Mouse (Mus musculus) hindbrain, embryonic 14.5 days (tissue): ENCODE measurements at regions not wholly inside any gene's neighbourhood (a gene's known extent, or its start where the extent isn't known, plus 50 kb on each side); places are given as distances from the start of the nearest gene placed in this dataset.

ENCODE experiments used
- ATAC-seq: fragments of 200-750 bp; cut with Nextera tagmentation; 2 replicates; pipeline ENCODE4 v1.8.0; 2017; ENCODE audit warnings: moderate number of reproducible peaks, mild to moderate bottlenecking, moderate TSS enrichment, moderate library complexity; ENCODE audit not compliant: low FRiP score
- DNase-seq: peaks from one replicate; pipeline ENCODE4 v3.0.0-alpha.2; 2015; ENCODE audit warnings: low spot score
- H3K27ac ChIP-seq: fragments of 300-500 bp; sonication (generic); 2 replicates; pipeline ENCODE4 v1.5.1; 2014; ENCODE audit warnings: mild to moderate bottlenecking, moderate library complexity
- H3K27me3 ChIP-seq: fragments of 300-500 bp; sonication (generic); 2 replicates; pipeline ENCODE4 v1.6.1; 2014; ENCODE audit warnings: mild to moderate bottlenecking, low read length, mixed read lengths; ENCODE audit not compliant: control insufficient read depth, insufficient read depth
- H3K36me3 ChIP-seq: fragments of 300-500 bp; sonication (generic); replicated peaks from 2 replicates; pipeline ENCODE4 v1.6.1; 2014; ENCODE audit not compliant: control insufficient read depth, insufficient read depth
- H3K4me1 ChIP-seq: fragments of 300-500 bp; sonication (generic); replicated peaks from 2 replicates; pipeline ENCODE4 v1.6.1; 2014; ENCODE audit warnings: antibody characterized with exemption, low read length, mixed read lengths; ENCODE audit not compliant: control insufficient read depth, insufficient read depth
- H3K4me2 ChIP-seq: fragments of 300-500 bp; sonication (generic); replicated peaks from 2 replicates; pipeline ENCODE4 v1.6.1; 2014; ENCODE audit warnings: mild to moderate bottlenecking, moderate library complexity
- H3K4me3 ChIP-seq: fragments of 300-500 bp; sonication (generic); replicated peaks from 2 replicates; pipeline ENCODE4 v1.5.1; 2014; ENCODE audit warnings: mild to moderate bottlenecking, low read length
- H3K9ac ChIP-seq: fragments of 300-500 bp; sonication (generic); 2 replicates; pipeline ENCODE4 v1.6.1; 2014
- H3K9me3 ChIP-seq: fragments of 300-500 bp; sonication (generic); 2 replicates; pipeline ENCODE4 v1.6.1; 2016; ENCODE audit warnings: low read length; ENCODE audit not compliant: control insufficient read depth
- whole genome bisulfite sequencing: fragments of 180-500 bp; shearing (Covaris S2); extraction: QIAGEN DNeasy Blood & Tissue Kit; methylation state at CpG from one replicate; pipeline ENCODE4 v1.1.7; 2014; 5-methylcytosine and 5-hydroxymethylcytosine counted together

GRCm38 (mm10) chr16:24153943-24154342 is 165.3 kb upstream of the Bcl6 start:
- DNase-seq (no peak), ATAC-seq (no peak)
- no peaks in the 10 kb centered on the region for H3K36me3 ChIP-seq
- 62% methylated on average over 1 of the region's 1 CpGs for WGBS
- no peak overlapping the region for H3K9ac ChIP-seq
- H3K4me2 ChIP-seq = no peak overlapping the region
- H3K27me3 ChIP-seq = no peaks in the 10 kb centered on the region
- no peak overlapping the region for H3K4me3 ChIP-seq
- no peaks in the 10 kb centered on the region for H3K9me3 ChIP-seq
- no peaks in the 10 kb centered on the region for H3K4me1 ChIP-seq
- no peak overlapping the region for H3K27ac ChIP-seq

GRCm38 (mm10) chr16:24151831-24152247 is 163.2 kb upstream of the Bcl6 start:
- H3K27ac ChIP-seq = no peak overlapping the region
- no peaks in the 10 kb centered on the region for H3K4me1 ChIP-seq
- H3K4me2 ChIP-seq = no peak overlapping the region
- no peaks in the 10 kb centered on the region for H3K9me3 ChIP-seq
- H3K27me3 ChIP-seq = no peaks in the 10 kb centered on the region
- DNase-seq (no peak), ATAC-seq (no peak)
- H3K9ac ChIP-seq = no peak overlapping the region
- no peaks in the 10 kb centered on the region for H3K36me3 ChIP-seq
- H3K4me3 ChIP-seq = no peak overlapping the region
- 87% methylated on average over 7 of the region's 7 CpGs for WGBS

- H3K27ac ChIP-seq = no peak overlapping the region
- WGBS = 85% methylated on average over 7 of the region's 7 CpGs
- no peak overlapping the region for H3K4me3 ChIP-seq
- H3K4me2 ChIP-seq = no peak overlapping the region
- no peaks in the 10 kb centered on the region for H3K9me3 ChIP-seq
- ATAC-seq = no peak
- no peak overlapping the region for H3K9ac ChIP-seq
- no peak for DNase-seq
- no peaks in the 10 kb centered on the region for H3K36me3 ChIP-seq
- no peaks in the 10 kb centered on the region for H3K27me3 ChIP-seq
- no peaks in the 10 kb centered on the region for H3K4me1 ChIP-seq
These were observed 162.6 kb upstream of the Bcl6 start for GRCm38 (mm10) chr16:24151178-24151725.

- Histone ChIP-seq H3K36me3 (no peaks in the 10 kb centered on the region), H3K9ac (no peak overlapping the region), H3K9me3 (no peaks in the 10 kb centered on the region), H3K27ac (no peak overlapping the region), H3K4me1 (no peaks in the 10 kb centered on the region), H3K4me3 (no peak overlapping the region), H3K4me2 (no peak overlapping the region), H3K27me3 (no peaks in the 10 kb centered on the region)
- 94% methylated on average over 2 of the region's 2 CpGs for WGBS
- no peak for DNase-seq
- no peak for ATAC-seq
These were observed 161.9 kb upstream of the Bcl6 start for GRCm38 (mm10) chr16:24150512-24150911.

- DNase-seq = no peak
- ATAC-seq = no peak
- H3K4me1 ChIP-seq = no peaks in the 10 kb centered on the region
- H3K9me3 ChIP-seq = no peaks in the 10 kb centered on the region
- no peaks in the 10 kb centered on the region for H3K36me3 ChIP-seq
- H3K27me3 ChIP-seq = no peaks in the 10 kb centered on the region
- WGBS = 84% methylated on average over 4 of the region's 4 CpGs
- H3K4me2 ChIP-seq = no peak overlapping the region
- no peak overlapping the region for H3K4me3 ChIP-seq
- H3K9ac ChIP-seq = no peak overlapping the region
- H3K27ac ChIP-seq = no peak overlapping the region
These were observed 160.8 kb upstream of the Bcl6 start for GRCm38 (mm10) chr16:24149441-24149840.

- H3K4me2 ChIP-seq = no peak overlapping the region
- H3K9me3 ChIP-seq = no peaks in the 10 kb centered on the region
- ATAC-seq (no peak), DNase-seq (no peak)
- H3K36me3 ChIP-seq = no peaks in the 10 kb centered on the region
- H3K27ac ChIP-seq = no peak overlapping the region
- no peak overlapping the region for H3K4me3 ChIP-seq
- no peaks in the 10 kb centered on the region for H3K27me3 ChIP-seq
- WGBS = 91% methylated on average over 3 of the region's 3 CpGs
- no peak overlapping the region for H3K9ac ChIP-seq
- 0 out of 2 replicates have a peak, but pooled peaks cover 3% of the 10 kb centered on the region for H3K4me1 ChIP-seq
These were observed 155.2 kb upstream of the Bcl6 start for GRCm38 (mm10) chr16:24143894-24144293.

- ATAC-seq (no peak), DNase-seq (no peak)
- Histone ChIP-seq H3K27me3 (no peaks in the 10 kb centered on the region), H3K4me1 (0 out of 2 replicates have a peak, but pooled peaks cover 3% of the 10 kb centered on the region), H3K9ac (no peak overlapping the region), H3K36me3 (no peaks in the 10 kb centered on the region), H3K27ac (no peak overlapping the region), H3K9me3 (no peaks in the 10 kb centered on the region), H3K4me2 (no peak overlapping the region), H3K4me3 (no peak overlapping the region)
- 65% methylated on average over 5 of the region's 5 CpGs for WGBS
These were observed 154.4 kb upstream of the Bcl6 start for GRCm38 (mm10) chr16:24142915-24143541.

GRCm38 (mm10) chr16:24139109-24139508 is 150.5 kb upstream of the Bcl6 start:
- no peak overlapping the region for H3K9ac ChIP-seq
- H3K27ac ChIP-seq = no peak overlapping the region
- 95% methylated on average over 3 of the region's 3 CpGs for WGBS
- ATAC-seq (no peak), DNase-seq (no peak)
- H3K27me3 ChIP-seq = no peaks in the 10 kb centered on the region
- H3K4me3 ChIP-seq = no peak overlapping the region
- 0 out of 2 replicates have a peak, but pooled peaks cover 3% of the 10 kb centered on the region for H3K4me1 ChIP-seq
- H3K4me2 ChIP-seq = no peak overlapping the region
- H3K9me3 ChIP-seq = no peaks in the 10 kb centered on the region
- H3K36me3 ChIP-seq = no peaks in the 10 kb centered on the region

- Histone ChIP-seq H3K9me3 (no peaks in the 10 kb centered on the region), H3K36me3 (no peaks in the 10 kb centered on the region), H3K4me1 (no peaks in the 10 kb centered on the region), H3K4me2 (no peak overlapping the region), H3K9ac (no peak overlapping the region), H3K4me3 (no peak overlapping the region), H3K27ac (no peak overlapping the region), H3K27me3 (no peaks in the 10 kb centered on the region)
- WGBS = 81% methylated on average over 7 of the region's 7 CpGs
- ATAC-seq (no peak), DNase-seq (no peak)
These were observed 148.8 kb upstream of the Bcl6 start for GRCm38 (mm10) chr16:24137266-24138033.
